Mouse (Mus musculus) thymus, postnatal 0 days (tissue): ENCODE results near the gene Fam43a. TPM values are rescaled to one million over a fixed set of nuclear protein-coding genes. Genes with fewer than 3 reads are reported as not detected.

ENCODE experiments used
- DNase-seq: peaks from one replicate; pipeline ENCODE4 v3.0.0-alpha.2; 2015; ENCODE audit warnings: low spot score
- polyA plus RNA-seq: library from polyadenylated mRNA; unstranded; fragments of >200 nt; fragmentation: Nextera tagmentation; extraction: Ambion mirVana; gene quantifications from 2 replicates; pipeline ENCODE4 v1.2.1, GENCODE M21; 2015

Fam43a gene
- polyA plus RNA-seq: 10.4 and 13.3 TPM in 2 replicates

DNA sequence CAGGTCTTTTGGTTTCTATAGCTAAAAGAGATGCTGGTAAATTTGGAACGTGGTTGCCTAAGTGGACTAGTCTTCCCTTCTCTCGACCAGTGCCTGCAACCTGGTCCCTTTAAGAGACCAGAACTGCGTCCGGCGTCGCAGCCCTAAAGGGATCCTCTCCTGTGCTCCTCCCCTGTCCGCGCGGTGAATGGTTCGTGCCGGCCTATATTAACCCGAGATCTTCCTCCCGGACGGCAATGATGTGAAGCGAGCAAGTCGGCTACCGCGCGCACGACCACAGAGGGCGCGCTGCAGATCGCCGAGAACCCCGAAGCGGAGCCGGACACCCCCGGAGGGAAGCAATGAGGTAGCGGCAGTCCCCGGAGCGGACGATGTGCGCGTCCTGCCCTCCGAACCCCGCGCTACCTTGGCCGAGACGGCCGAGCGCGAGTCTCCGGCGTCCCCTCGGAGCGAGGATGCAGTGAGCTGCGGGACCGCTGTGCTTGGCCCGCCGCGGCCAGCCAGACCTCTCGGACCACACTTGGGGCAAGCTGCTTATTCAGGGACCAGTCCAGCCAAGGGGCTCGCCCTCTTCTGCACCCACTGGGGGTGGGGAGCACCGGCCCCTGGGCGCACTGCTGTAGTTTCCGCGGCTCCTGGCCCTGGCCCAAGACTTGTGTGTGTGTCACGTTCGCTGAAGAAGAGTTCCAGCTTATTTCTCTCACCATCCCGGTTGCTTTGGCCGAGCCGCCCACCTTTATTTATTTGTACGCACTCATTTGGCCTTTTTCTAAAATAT lies at the start of gene Fam43a:
Gene Fam43a, plus strand, starts transcription at position 233 of the 778 bp plus-strand sequence.
- DNase-seq: peak; percentile 76

DNA sequence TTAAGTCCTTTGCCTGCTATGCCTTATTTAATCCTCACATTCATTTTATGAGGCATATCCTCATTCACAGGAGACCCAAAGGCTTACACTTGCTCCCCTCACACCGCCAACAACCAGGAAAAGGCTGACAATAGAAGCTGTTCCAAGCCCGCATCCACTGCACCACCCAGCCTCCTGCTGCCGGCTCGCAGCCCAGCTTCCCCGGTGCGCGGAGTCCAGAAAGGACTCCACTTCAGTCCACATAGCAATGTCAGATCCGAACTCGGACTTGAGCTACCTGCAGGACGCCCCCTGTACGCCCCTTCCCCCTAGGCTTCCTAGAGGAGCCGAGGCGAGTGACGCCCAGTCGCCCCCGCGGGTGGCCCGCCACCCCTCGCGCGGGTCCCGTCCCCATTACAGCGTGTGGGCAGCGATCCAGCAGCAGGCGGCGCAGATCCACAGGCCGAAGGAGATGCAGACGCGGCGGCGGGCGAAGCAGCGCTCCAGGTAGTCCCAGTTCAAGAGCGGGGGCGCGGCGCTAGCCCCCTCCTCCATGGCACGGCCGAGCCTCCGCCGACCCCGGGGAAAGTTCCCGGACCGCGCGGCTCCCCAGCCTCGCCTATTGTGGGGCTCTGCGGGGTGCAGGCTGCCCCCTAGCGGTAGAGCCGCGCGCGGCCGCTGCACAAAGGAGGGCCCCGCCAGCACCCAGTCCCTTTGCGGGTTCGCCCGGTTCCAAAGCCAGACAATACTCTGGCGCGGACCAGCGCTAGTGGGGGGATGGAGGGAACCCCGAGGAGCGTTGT lies 49.4 kb upstream of the Fam43a start:
- peak; percentile 79 for DNase-seq

DNA sequence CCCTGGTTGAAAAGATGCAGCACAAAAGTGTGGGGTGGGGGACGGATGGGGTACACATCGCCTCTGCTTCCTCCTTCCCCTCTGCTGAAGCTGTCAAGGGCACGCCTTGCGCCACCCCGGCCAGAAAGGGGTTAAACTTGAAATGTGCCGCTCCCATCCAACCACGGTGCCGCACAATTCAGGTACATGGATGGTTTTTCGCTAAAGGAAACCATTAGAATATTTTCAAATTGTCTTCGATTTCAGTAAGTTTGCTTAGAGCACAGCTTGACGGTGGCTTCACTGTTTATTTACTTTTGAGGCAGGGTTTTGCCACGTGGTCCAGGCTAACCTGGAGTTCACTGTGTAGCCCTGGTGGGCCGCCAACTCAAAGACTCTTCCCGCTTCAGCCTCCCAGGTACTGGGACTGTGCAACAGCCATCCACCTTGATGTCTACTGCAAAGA lies 48.8 kb upstream of the Fam43a start, which contains the start of gene Tmem44:
Gene Tmem44, minus strand, starts transcription at position 95 of the 445 bp plus-strand sequence.
- DNase-seq: no peak

DNA sequence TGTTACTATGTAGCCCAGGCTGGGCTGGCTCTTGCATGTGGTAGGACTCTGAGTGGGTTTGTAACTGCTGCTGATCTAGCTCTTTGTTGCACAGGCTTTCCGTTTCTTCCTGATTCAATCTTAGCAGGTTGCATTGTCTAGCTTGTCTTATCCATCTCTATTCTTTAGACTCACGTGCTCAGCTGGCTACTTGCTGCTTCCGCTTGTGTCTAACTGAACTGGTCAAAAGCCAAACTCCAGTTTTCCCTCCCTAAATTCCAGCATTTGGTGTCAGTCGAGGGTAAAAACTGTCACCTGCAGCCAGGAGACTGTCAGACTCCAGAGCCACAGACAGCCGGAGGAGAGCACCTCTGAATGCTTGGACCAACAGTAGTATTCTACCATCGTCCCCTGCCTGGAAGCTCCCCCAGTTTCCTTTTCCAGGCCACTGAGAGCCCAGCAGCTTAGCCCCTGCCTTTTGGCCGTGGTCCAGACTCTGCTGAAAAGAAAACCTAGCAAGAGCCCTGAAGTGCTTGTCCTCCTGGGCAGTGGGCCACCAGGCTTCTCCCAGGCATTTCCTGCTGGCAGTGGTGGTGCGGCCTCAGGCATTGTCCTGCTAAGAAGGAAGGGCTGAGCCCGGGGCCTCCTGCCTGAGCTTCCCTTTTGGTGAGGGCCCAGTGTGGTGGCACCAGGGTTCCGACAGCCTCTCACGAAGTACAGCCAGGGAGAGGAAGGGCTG lies 46.7 kb upstream of the Fam43a start:
- no peak for DNase-seq

DNA sequence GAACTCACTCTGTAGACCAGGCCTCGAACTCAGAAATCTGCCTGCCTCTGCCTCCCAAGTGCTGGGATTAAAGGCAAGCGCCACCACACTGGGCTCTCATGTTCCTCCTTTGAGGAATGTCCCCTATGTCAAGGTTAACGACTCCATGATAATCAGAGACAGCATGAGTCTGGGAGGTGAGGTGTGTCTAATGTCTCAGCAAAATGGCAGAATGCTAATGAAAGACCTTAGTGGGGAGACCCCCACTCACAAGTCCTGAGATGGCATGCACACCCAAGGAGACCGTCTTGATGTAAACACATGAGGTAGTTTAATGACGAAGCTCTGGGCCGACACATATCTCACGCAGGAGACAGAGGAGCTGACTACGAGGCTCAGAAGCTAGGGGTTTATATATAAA lies 45.4 kb upstream of the Fam43a start:
- DNase-seq: no peak

DNA sequence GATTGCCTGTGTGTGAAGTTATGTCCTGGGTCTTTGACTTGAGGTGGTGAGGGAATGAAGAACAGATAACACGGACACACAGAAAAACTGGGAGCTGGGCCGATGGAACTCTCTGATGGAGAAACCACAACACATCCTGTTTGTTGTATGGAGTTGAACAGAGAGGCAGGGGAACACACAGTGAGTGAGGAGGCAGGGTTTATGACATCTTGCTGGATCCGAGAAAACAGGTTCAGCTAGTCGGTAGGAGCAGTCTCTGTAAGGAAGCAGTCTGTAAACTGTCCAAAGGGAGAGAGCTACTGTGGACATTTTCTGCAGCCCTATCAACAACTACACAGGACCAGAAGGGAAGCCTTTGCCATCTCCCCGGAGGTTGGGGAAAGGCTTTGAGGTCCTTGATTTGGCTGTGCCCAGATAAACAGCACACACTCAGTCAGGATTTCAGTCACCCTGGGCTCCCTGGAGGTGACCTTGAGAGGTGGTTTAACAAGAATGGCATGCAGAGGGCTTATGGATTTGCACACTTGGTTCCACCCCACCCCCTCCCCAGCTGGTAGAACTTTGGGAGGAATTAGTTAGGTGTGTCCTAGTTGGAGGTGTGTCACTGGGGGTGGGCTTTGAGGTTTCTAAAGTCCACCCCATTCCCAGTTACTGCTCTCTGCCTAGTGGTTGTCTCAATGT lies 40.1 kb upstream of the Fam43a start:
- DNase-seq: no peak

DNA sequence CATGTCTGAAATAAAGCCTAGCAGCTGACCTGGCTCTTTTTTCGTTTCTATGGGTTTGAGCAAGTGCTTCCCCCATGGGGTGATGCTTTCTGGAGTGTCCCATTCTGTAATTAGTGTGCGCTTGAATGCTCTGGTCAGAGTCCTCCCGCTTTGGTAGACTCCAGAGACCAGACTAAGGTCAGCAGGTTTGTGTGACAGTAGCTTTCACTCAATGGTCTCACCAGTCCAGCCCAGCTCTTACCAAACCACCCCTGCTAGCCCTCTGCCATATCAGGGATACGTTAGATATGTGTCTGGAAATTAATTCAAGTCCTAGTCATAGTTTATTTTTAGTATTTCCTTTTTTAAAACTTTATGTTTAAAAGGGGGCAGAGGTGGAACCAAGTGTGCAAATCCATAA lies 38.9 kb upstream of the Fam43a start:
- no peak for DNase-seq

DNA sequence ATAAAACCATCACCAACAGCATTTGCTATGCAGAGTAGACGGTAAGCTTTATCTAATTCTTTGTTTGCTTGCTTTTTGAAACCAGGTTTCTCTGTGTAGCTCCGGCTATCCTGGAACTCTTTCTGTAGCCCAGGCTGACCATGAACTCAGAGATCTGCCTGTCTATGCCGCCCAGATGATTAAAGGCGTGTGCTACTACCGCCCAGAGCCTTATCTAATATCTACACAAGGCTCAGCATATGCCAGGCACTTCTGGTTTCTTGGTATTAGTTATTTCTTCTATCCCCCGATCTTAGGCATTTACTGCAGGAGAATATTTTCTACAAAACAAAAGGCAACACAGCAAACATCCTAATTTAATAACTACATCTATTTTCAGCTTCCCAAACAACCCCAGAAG lies 33.9 kb upstream of the Fam43a start:
- DNase-seq: no peak

DNA sequence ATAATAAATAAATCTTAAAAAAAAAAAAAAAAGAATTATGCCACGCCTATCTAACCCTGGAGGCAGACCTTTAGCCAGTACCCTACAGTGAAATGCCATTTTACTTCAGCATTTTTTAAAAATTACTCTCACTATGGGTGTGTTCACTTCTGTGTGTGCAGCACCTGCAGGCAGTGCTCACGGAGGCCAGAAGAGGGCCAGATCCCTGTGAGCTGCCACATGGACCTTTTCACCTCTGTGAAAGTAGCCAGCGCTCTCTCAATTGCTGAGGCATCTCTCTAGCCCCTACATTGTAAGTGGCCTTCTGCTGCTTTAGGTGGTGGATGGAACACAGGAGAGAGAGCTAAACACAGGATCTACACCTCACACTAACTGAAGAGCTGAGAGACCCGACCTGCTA lies 29.4 kb upstream of the Fam43a start:
- DNase-seq: no peak

DNA sequence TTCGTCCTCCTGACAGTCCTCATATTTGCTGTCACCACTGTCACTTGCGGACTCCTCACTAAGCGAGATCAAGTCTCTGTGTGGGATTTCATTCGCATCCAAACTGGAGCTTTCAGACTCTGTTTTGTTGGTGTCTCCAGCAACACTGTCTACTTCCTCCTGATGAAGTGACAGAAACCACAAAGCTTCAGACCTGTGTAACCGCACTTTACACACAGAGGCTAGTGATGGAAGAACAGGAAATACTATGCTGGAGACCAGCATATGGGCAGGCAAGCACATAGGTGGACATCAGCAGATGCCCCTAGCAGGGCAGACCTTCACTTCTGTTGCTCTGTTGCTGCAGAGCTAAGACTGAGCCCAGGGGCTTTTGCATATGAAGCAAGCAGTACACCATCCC lies 28.1 kb upstream of the Fam43a start:
- DNase-seq: no peak

DNA sequence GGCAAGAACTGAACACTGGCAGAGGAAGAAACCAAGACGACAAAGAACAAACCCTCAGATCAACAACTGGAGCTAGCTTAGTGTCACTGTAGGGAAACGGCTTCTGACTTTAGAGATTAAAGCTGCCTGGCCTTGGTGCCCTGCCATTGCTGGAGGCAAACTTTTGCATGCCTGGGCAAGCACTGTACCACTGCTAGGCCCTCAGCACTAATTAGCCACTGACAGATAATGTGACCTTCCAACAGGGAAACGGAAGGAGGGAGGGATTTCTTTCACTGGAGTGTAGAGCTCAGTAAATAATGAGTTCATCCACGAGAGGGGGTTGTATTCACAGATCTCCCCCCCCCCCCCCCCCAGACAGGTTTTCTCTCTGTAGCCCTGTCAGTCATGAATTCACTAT lies 27.3 kb upstream of the Fam43a start:
- DNase-seq: no peak

DNA sequence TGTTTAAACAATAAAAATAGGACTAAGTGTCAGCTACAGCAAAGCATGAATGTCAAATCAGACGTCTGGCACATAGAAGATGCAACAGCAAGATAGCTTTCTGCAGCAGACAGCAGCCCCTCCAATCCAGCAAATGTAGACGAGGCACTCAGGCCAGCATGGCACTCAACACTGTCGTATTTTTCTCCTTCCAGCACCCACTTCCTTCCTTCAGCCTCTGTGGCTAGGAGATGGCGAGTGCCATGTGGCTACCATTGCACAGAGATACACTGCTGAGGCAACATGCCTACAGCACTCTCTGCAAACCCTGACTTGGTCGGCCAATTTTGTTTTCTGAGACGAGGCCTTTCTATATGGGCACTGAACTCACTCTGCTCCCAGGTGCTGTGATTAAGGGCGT lies 23.7 kb upstream of the Fam43a start:
- no peak for DNase-seq

DNA sequence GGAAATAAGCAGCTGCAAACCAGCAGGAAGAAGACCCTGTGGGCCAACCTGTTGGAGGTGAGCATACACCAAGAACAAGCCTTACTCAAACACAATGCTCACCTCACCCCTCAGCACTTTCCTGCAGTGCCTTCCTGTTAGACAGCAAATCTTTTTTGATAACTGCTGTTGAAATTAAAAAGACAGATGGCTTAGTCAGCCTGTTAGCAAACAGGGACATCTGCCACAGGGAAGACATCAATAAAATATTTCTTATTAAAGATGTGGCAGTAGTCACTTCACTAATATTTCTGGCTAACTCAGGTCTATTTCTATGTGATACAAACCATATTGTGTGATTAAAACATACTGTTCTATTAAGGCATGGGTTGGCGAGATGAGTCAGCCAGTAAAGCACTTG lies 23.1 kb upstream of the Fam43a start:
- DNase-seq: no peak

DNA sequence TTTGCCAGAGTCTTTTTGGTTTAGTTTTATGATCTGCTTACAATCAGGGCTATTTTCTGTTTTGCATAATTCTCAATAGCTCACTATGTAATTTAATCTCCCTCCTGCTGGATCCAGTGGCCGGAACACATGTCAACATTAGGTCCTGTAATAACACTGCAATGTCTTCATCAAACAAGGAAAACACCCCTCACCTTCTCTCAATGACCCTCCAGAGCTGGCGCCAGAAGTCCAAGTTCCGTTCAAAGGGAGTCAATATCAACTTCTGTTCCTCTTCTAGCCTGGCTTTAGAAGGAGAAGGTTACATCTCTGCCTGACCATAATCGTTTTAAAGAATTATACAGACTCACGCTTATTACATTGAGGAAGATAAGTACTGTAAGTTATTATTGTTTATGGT lies 18.8 kb upstream of the Fam43a start:
- DNase-seq: no peak

DNA sequence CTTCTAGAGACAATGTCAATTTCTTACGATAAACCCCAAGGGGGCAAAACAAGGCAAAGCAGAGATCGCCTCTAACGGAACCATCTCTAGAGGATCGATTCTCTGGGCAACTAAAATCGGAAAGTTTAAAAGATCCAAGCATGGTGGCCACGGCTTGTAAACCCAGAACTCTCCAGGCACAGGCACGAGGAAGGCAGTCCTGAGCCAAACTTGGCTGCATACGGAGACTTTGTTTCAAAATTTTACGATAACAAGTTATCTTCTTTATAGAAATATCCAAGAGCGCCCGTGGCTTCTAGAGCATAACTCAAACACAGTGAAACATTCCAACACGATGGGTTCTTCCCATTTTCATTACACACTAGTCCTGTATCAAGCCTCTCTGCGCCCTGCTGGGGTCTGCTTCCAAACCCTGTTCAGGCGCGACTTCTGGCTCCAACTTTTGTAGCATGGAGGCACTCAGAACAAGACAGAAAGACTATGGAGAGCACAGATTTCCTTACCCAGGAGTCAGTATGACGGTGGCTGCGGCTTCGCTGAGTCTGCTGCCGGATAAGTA lies 12.5 kb upstream of the Fam43a start:
- DNase-seq: no peak

DNA sequence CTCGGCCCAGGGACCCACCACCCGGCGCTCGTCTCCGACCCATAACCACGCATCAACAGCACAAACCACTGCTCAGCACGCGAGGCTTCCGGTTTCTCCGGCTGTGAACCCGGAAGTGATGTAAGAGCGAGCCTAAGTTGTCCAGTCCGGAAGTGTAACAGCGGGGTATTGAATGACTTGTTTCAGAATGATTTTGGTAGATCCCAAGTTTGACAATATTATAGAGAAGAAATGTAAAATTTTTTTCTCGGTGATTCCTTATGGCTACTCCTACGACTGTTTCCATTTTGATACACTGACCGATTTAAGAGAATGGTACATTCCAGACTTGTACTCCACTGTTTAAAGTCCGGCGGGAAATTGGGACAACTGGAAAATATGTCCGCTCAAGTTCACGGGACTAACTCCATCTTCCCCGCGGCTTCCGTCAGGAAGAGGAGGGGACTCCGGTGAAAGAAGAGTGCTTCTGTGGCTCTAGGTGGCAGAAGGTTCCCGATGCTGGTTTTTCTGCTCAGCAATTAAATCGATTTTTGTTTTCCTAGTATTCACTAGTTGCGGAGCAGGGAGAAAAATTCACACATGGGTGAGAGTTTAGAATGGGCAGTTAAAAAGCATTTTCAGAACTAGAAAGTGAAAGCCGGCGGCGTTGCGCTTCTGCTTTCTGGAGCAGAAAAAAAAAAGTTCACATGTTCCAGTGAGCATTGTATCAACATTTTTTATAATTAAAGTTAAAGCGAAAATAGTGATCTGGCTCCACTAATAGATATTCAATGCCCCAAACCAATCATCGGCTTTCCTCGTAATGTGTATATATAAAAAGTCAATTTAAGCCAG lies 11.8 kb upstream of the Fam43a start, which contains the start of gene Lsg1:
Gene Lsg1, minus strand, starts transcription at position 99 of the 834 bp plus-strand sequence.
- DNase-seq: peak; percentile 94

DNA sequence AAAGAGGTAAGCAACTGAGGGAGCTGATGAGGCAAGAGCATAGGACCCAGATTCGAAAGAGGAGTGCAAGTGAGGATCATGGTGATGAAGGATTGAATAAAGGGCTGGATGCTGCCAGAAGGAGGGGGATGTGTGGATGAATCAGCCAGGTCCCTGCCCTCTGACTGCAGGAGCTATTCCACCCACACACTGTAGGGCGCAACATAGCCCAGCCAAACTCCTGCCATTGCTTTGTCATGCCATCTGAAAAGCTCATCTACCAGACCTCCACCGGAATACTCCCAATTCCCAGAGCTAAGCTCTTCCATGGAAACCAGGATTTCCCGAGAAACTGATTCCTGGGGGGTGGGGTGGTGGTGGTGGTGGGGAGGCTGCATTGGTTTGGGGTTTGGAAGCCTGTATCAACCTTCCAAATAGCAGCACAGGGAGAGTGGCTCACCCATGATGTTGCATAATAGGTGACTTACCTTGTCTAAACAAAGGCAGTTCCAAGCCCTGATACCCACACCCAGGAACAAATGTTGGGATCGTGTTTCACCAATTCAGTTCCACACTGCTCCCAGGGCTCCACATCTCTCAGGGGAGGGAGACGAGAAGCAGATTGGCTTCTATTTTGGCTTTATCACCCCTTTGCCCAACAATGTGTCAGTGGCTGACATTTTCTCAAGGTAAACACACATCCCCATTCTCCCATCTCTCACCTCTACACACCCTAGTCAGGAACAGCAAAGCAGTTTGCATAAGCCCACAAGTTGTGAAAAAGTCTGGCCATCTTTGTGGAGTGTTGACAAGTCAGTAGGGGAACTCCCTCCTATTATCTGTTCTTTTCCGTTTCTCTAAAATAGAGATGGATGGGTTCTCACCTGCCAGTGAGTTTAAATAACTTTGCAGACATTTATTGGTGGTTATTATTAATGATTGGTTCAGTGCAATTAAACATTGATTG lies 9.0 kb upstream of the Fam43a start:
- no peak for DNase-seq

DNA sequence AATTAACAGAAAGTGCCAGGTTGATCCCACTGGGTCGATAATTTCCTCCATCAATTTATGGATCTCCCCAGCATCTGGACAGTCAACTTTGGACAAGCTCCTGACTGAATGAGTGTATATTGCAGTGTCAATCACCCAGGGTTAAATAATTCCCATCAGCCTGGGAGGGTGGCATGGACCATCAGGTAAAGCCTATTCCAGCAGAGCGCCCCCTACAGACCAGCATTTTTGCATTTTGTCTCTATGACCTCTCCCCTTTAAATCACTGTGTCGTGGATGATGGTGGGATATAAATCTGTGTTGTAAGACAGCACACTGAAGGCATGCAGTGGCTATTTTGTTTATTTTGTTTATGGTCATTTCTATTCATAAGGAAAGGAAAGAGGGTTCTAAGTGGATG lies 7.5 kb upstream of the Fam43a start:
- no peak for DNase-seq

DNA sequence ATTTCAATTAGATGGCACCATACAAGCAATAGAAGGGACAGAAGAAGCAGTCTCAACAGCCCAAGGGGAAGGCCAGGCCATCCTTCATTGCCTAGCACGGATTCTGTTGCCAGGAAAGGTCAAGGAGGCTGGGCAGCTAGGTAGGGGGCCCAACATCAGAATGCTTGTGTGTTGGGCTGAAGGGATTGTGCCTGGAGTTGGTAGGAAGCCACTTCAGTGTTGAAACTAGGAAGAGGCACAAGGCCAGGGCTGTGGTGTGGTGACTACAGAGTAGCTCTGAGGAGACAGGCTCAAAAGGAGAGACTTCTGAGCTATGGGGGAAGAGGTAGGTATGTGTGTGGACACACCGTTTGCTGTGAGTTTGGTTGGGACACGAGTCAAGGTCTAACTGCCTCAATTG lies 4.2 kb upstream of the Fam43a start:
- DNase-seq: no peak
